In the genomic region with DNA sequence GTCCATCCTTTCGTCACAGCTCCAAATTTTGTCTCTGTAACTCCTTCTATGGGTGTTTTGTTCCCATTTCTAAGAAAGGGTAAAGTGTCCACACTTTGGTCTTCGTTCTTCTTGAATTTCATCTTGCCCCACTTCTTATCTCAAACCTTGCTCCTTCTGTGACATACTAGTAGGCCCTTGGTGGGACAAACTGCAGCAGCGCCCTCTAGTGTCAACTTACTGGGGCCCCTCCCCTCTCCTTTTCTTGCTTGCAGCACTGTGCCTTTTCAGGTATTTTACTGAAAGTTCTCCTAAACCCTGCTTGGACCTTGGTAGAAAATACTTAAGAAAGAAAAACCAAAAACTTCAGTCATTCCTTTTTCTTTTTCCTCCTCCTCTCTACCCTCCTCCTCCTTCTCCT, we compare ENCODE assay signal across 7 mouse cellular contexts.
DNase-seq lines count a peak whose midpoint lies in the region; TF ChIP-seq lines count a peak whose summit lies in the region.

No protein-coding gene starts in this region.

- peak; percentile 47 for TF ChIP-seq CTCF in kidney, adult 2 months (conservative IDR thresholded peaks at IDR 0.05; ENCODE audit: insufficient read depth, insufficient read length, low read depth, low read length)

- H3K27me3 ChIP-seq in kidney, adult 2 months (replicated peaks; ENCODE audit: control insufficient read depth, insufficient read depth, low read length) = no peaks in the 10 kb centered on the region

- H3K4me1 ChIP-seq in kidney, adult 2 months (ENCODE audit: control insufficient read depth, insufficient read depth, low read length) = no peaks in the 10 kb centered on the region

- H3K4me3 ChIP-seq in kidney, adult 2 months (ENCODE audit: insufficient read depth, low read depth, low read length) = no peak overlapping the region

- WGBS in kidney, adult 2 months = 81% methylated on average over 3 of the region's 3 CpGs

- H3K36me3 ChIP-seq in kidney, adult 2 months (ENCODE audit: control insufficient read depth, insufficient read depth, low read length) = no peaks in the 10 kb centered on the region

- no peak for TF ChIP-seq POLR2A in kidney, adult 2 months (IDR thresholded peaks at IDR 0.05; ENCODE audit: low read depth, low read length)

- DNase-seq in kidney, adult 2 months = peak; percentile 38
- no peak for DNase-seq in kidney, adult 11 months
- DNase-seq in ES-CJ7 (ENCODE audit: low read depth, low spot score) = peak; percentile 47
- DNase-seq in adipocyte (ENCODE audit: low spot score) = peak; percentile 51
- peak; percentile 67 for DNase-seq in kidney, postnatal 10 days
- DNase-seq in thymus, postnatal 4 days = peak; percentile 56
- no peak for DNase-seq in MN1 (ENCODE audit: low spot score)

- H3K27ac ChIP-seq in kidney, adult 2 months (ENCODE audit: insufficient read depth, low read depth, low read length) = no peak overlapping the region

Comparison
In these comparisons a context has a peak if more than half of its experiments do, and no peak if none do; other contexts are left out.
1. DNase-seq: peak in kidney, adult 2 months (single experiment), ES-CJ7 (single experiment), adipocyte (single experiment), kidney, postnatal 10 days (single experiment) and thymus, postnatal 4 days (single experiment); none in kidney, adult 11 months (single experiment) and MN1 (single experiment).